19 mouse cellular contexts compared by ENCODE assay signal in genomic region chr8:100769617-100770016, GRCm38 (mm10).
A peak's percentile ranks its signal among the peaks of the same experiment; 100 is the strongest.
DNase-seq lines count a peak whose midpoint lies in the region; ATAC-seq lines count a peak whose summit lies in the region.
"Had no signal": no experiment of that assay in that cellular context is flagged by ENCODE, and none has a peak within 500 bp of the region (broad histone marks: within the 10 kb centered on the region; RNA-seq: fewer than 3 reads in every experiment).

No protein-coding gene starts in this region.

- H3K27ac ChIP-seq in hindbrain, embryonic 11.5 days (ENCODE audit: low read depth, low read length) = no peak overlapping the region
- no peak overlapping the region for H3K27ac ChIP-seq in hindbrain, embryonic 16.5 days (ENCODE audit: low read depth, low read length)
- peak overlapping the region; percentile 64; the same call in 1 of the 2 replicates for H3K27ac ChIP-seq in neural tube, embryonic 13.5 days (replicated peaks)
- no peak overlapping the region for H3K27ac ChIP-seq in hindbrain, embryonic 15.5 days (replicated peaks)
- H3K27ac ChIP-seq: embryonic facial prominence, embryonic 10.5 days; forebrain, embryonic 12.5 days; intestine, embryonic 15.5 days had no signal

- no peaks in the 10 kb centered on the region for H3K4me1 ChIP-seq in hindbrain, embryonic 11.5 days (replicated peaks; ENCODE audit: control insufficient read depth, insufficient read depth, low read length)
- H3K4me1 ChIP-seq in hindbrain, embryonic 16.5 days (ENCODE audit: control insufficient read depth, insufficient read depth, low read depth, low read length) = no peaks in the 10 kb centered on the region
- H3K4me1 ChIP-seq in neural tube, embryonic 13.5 days (replicated peaks) = peaks cover 11% of the 10 kb centered on the region; the same call in 1 of the 2 replicates
- H3K4me1 ChIP-seq in hindbrain, embryonic 15.5 days (replicated peaks) = no peaks in the 10 kb centered on the region; the same call in 1 of the 2 replicates
- H3K4me1 ChIP-seq: embryonic facial prominence, embryonic 10.5 days; forebrain, embryonic 12.5 days; heart, embryonic 12.5 days; intestine, embryonic 15.5 days had no signal

- H3K36me3 ChIP-seq in hindbrain, embryonic 11.5 days (ENCODE audit: control insufficient read depth, insufficient read depth, low read length) = no peaks in the 10 kb centered on the region
- H3K36me3 ChIP-seq in hindbrain, embryonic 16.5 days (ENCODE audit: control insufficient read depth, insufficient read depth, low read length) = no peaks in the 10 kb centered on the region
- H3K36me3 ChIP-seq in neural tube, embryonic 13.5 days = no peaks in the 10 kb centered on the region
- no peaks in the 10 kb centered on the region for H3K36me3 ChIP-seq in hindbrain, embryonic 15.5 days
- H3K36me3 ChIP-seq: embryonic facial prominence, embryonic 10.5 days; forebrain, embryonic 12.5 days; heart, embryonic 12.5 days; intestine, embryonic 15.5 days had no signal

- H3K27me3 ChIP-seq in hindbrain, embryonic 11.5 days (ENCODE audit: control insufficient read depth, insufficient read depth, low read length) = no peaks in the 10 kb centered on the region
- no peaks in the 10 kb centered on the region for H3K27me3 ChIP-seq in hindbrain, embryonic 16.5 days (replicated peaks; ENCODE audit: control insufficient read depth, insufficient read depth, low read length)
- no peaks in the 10 kb centered on the region for H3K27me3 ChIP-seq in neural tube, embryonic 13.5 days
- no peaks in the 10 kb centered on the region for H3K27me3 ChIP-seq in hindbrain, embryonic 15.5 days
- H3K27me3 ChIP-seq: forebrain, embryonic 12.5 days; heart, embryonic 12.5 days; intestine, embryonic 15.5 days; Patski had no signal

- WGBS in hindbrain, embryonic 11.5 days = 54% methylated on average over 4 of the region's 4 CpGs
- WGBS in hindbrain, embryonic 16.5 days = 32% methylated on average over 4 of the region's 4 CpGs
- WGBS in neural tube, embryonic 13.5 days = 31% methylated on average over 4 of the region's 4 CpGs
- WGBS in hindbrain, embryonic 15.5 days = 38% methylated on average over 4 of the region's 4 CpGs

- DNase-seq in hindbrain, embryonic 11.5 days (ENCODE audit: low spot score) = no peak
- DNase-seq in neural tube, embryonic 10.5 days (ENCODE audit: extremely low spot score, low spot score) = no peak
- DNase-seq in gastrocnemius, postnatal 14 days = no peak
- DNase-seq: adrenal gland, adult 2 months; adrenal gland, postnatal 25 days; cerebellum, adult 2 months; cerebellum, postnatal 10 days; gastrocnemius, postnatal 25 days had no signal

- no peak overlapping the region for H3K4me2 ChIP-seq in hindbrain, embryonic 11.5 days (replicated peaks; ENCODE audit: low read depth, low read length)
- H3K4me2 ChIP-seq in hindbrain, embryonic 16.5 days (ENCODE audit: low read length) = no peak overlapping the region
- no peak overlapping the region for H3K4me2 ChIP-seq in neural tube, embryonic 13.5 days
- no peak overlapping the region for H3K4me2 ChIP-seq in hindbrain, embryonic 15.5 days
- H3K4me2 ChIP-seq: forebrain, embryonic 12.5 days; heart, embryonic 12.5 days; intestine, embryonic 15.5 days had no signal

- intact Hi-C loops in gastrocnemius, postnatal 14 days (cut with DNase I; ENCODE audit: low total_unique reads) = no loop called here

- peak; percentile 47; the same call in 1 of the 2 replicates for ATAC-seq in hindbrain, embryonic 11.5 days (ENCODE audit: low FRiP score)
- ATAC-seq in hindbrain, embryonic 16.5 days = no peak
- ATAC-seq in neural tube, embryonic 13.5 days (ENCODE audit: low read depth) = no peak
- 0 out of 2 replicates have a peak, but pooled peaks have one; percentile 34 for ATAC-seq in hindbrain, embryonic 15.5 days (ENCODE audit: low FRiP score, low read depth)
- ATAC-seq in erythroblast, adult 5-6 weeks (replicated peaks; ENCODE audit: low FRiP score, poor library complexity, severe bottlenecking) = no peak
- ATAC-seq: forebrain, embryonic 16.5 days; intestine, embryonic 15.5 days; Patski had no signal

- H3K4me3 ChIP-seq in hindbrain, embryonic 11.5 days (ENCODE audit: low read depth, low read length) = no peak overlapping the region
- H3K4me3 ChIP-seq in hindbrain, embryonic 16.5 days (ENCODE audit: low read length) = no peak overlapping the region
- H3K4me3 ChIP-seq in neural tube, embryonic 13.5 days = no peak overlapping the region
- no peak overlapping the region for H3K4me3 ChIP-seq in hindbrain, embryonic 15.5 days
- H3K4me3 ChIP-seq: embryonic facial prominence, embryonic 10.5 days; erythroblast, embryonic 14.5 days; forebrain, embryonic 12.5 days; heart, embryonic 12.5 days; intestine, embryonic 15.5 days had no signal

- no peaks in the 10 kb centered on the region for H3K9me3 ChIP-seq in hindbrain, embryonic 11.5 days (ENCODE audit: control insufficient read depth, low read length)
- H3K9me3 ChIP-seq in hindbrain, embryonic 16.5 days (ENCODE audit: control insufficient read depth, low read length) = no peaks in the 10 kb centered on the region
- H3K9me3 ChIP-seq in neural tube, embryonic 13.5 days = no peaks in the 10 kb centered on the region
- H3K9me3 ChIP-seq in hindbrain, embryonic 15.5 days = no peaks in the 10 kb centered on the region
- H3K9me3 ChIP-seq: embryonic facial prominence, embryonic 10.5 days; forebrain, embryonic 12.5 days; heart, embryonic 12.5 days; intestine, embryonic 15.5 days had no signal

- H3K9ac ChIP-seq in hindbrain, embryonic 11.5 days (ENCODE audit: low read depth, low read length) = no peak overlapping the region
- H3K9ac ChIP-seq in hindbrain, embryonic 16.5 days (ENCODE audit: low read depth, low read length) = no peak overlapping the region
- H3K9ac ChIP-seq in neural tube, embryonic 13.5 days = no peak overlapping the region
- no peak overlapping the region for H3K9ac ChIP-seq in hindbrain, embryonic 15.5 days
- H3K9ac ChIP-seq: forebrain, embryonic 12.5 days; heart, embryonic 12.5 days; intestine, embryonic 15.5 days had no signal

Comparison
In these comparisons a context has a peak if more than half of its experiments do, and no peak if none do; other contexts are left out.
1. ATAC-seq: peak in hindbrain, embryonic 11.5 days (single experiment) and hindbrain, embryonic 15.5 days (single experiment); none in hindbrain, embryonic 16.5 days (single experiment), neural tube, embryonic 13.5 days (single experiment) and erythroblast, adult 5-6 weeks (single experiment).